9 mouse cellular contexts compared by ENCODE assay signal in the genomic region with DNA sequence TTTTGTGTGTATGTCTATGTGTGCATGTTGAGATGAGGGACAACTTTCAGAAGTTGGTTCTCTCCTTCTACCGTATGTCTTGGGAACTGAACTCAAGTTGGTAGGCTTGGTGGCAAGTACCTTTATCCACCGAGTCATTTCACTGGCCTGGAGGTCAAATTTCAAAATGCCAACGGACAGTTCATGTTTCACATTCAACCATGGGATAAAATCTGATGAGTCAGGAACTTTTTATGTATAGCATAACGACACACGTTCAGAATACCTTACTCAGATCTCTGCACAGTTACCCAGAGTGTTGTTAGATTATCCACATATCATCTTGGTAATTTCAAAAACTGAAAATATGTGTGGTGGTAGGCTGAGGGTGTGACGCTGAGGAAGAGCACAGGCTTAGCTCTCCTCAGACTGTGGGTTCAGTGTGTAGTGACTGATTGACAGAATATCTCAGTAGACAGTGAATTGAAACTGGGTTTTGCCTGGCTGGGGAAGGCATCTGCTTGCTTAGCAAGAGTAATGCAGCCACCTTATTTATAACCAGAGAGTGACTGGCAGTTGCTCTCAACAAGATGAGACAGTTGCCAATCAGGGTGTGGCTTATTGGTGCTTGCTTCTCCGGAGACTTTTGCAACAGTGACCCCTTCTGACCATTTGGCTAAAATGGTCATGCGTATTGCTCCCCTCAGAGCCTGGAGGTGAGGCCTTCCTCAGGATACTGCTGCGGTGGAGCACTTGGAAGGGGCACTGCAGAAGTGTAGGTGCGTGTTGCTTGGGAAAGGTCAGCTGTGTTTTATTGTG. TPM values are rescaled to one million over a fixed set of nuclear protein-coding genes. Genes with fewer than 3 reads are reported as not detected.
DNase-seq lines count a peak whose midpoint lies in the region; ATAC-seq and TF ChIP-seq lines count a peak whose summit lies in the region.
"Had no signal": no experiment of that assay in that cellular context is flagged by ENCODE, and none has a peak within 500 bp of the region (broad histone marks: within the 10 kb centered on the region; RNA-seq: fewer than 3 reads in every experiment).

No protein-coding gene starts in this region.

- DNase-seq in forebrain, embryonic 10.5 days (ENCODE audit: extremely low spot score, low spot score), result peak; percentile 34
- peak; percentile 75 for DNase-seq in A20 (ENCODE audit: low read depth, low spot score)
- DNase-seq in liver, embryonic 13.5 days, result peak; percentile 65
- DNase-seq in retina, postnatal 1 day, result peak; percentile 75

- 72% methylated on average over 10 of the region's 10 CpGs for WGBS in forebrain, embryonic 10.5 days
- 70% methylated on average over 10 of the region's 10 CpGs for WGBS in forebrain, embryonic 12.5 days
- WGBS in intestine, embryonic 16.5 days, result 60% methylated on average over 10 of the region's 10 CpGs
- WGBS in liver, embryonic 13.5 days (ENCODE audit: insufficient replicate concordance), result 53% methylated on average over 10 of the region's 10 CpGs

- H3K27ac ChIP-seq in forebrain, embryonic 10.5 days, result no peak overlapping the region
- H3K27ac ChIP-seq in forebrain, embryonic 12.5 days, result no peak overlapping the region
- no peak overlapping the region for H3K27ac ChIP-seq in bone marrow macrophage, adult 2 months (ENCODE audit: insufficient read depth, low read depth, low read length)
- H3K27ac ChIP-seq in intestine, embryonic 16.5 days (ENCODE audit: low read length), result no peak overlapping the region
- H3K27ac ChIP-seq in liver, embryonic 13.5 days, result peak overlapping the region; percentile 48; the same call in 1 of the 2 replicates
- H3K27ac ChIP-seq: macrophage had no signal

- no peak overlapping the region for H3K9ac ChIP-seq in forebrain, embryonic 12.5 days
- H3K9ac ChIP-seq in intestine, embryonic 16.5 days (ENCODE audit: low read depth, low read length), result no peak overlapping the region
- no peak overlapping the region for H3K9ac ChIP-seq in liver, embryonic 13.5 days

- H3K4me2 ChIP-seq in forebrain, embryonic 12.5 days, result no peak overlapping the region
- H3K4me2 ChIP-seq in intestine, embryonic 16.5 days (ENCODE audit: low read depth, low read length), result no peak overlapping the region
- no peak overlapping the region for H3K4me2 ChIP-seq in liver, embryonic 13.5 days

- H3K4me3 ChIP-seq in forebrain, embryonic 10.5 days, result no peak overlapping the region
- no peak overlapping the region for H3K4me3 ChIP-seq in forebrain, embryonic 12.5 days (replicated peaks)
- H3K4me3 ChIP-seq in bone marrow macrophage, adult 2 months (ENCODE audit: insufficient read depth, low read length), result no peak overlapping the region
- no peak overlapping the region for H3K4me3 ChIP-seq in intestine, embryonic 16.5 days (ENCODE audit: low read length)
- H3K4me3 ChIP-seq in liver, embryonic 13.5 days (replicated peaks), result no peak overlapping the region

- no peaks in the 10 kb centered on the region for H3K9me3 ChIP-seq in forebrain, embryonic 10.5 days
- H3K9me3 ChIP-seq in forebrain, embryonic 12.5 days, result no peaks in the 10 kb centered on the region
- H3K9me3 ChIP-seq in intestine, embryonic 16.5 days (ENCODE audit: control insufficient read depth, low read length), result no peaks in the 10 kb centered on the region
- H3K9me3 ChIP-seq in liver, embryonic 13.5 days (replicated peaks), result no peaks in the 10 kb centered on the region

- no peak for TF ChIP-seq POLR2A in bone marrow macrophage, adult 2 months (IDR thresholded peaks at IDR 0.05; ENCODE audit: borderline replicate concordance, low read depth, low read length)

- H3K36me3 ChIP-seq in forebrain, embryonic 10.5 days (replicated peaks), result peaks cover 32% of the 10 kb centered on the region
- H3K36me3 ChIP-seq in forebrain, embryonic 12.5 days (replicated peaks), result peaks cover 18% of the 10 kb centered on the region
- H3K36me3 ChIP-seq in intestine, embryonic 16.5 days (ENCODE audit: control insufficient read depth, insufficient read depth, low read length), result peaks cover 6% of the 10 kb centered on the region; the same call in 1 of the 2 replicates
- peaks cover 62% of the 10 kb centered on the region for H3K36me3 ChIP-seq in liver, embryonic 13.5 days

- TF ChIP-seq CTCF in bone marrow macrophage, adult 2 months (IDR thresholded peaks at IDR 0.05; ENCODE audit: low read depth, low read length), result 0 out of 2 replicates have a peak, but pooled peaks have one; percentile 33

- no peaks in the 10 kb centered on the region; the same call in 1 of the 2 replicates for H3K4me1 ChIP-seq in forebrain, embryonic 10.5 days
- H3K4me1 ChIP-seq in forebrain, embryonic 12.5 days, result no peaks in the 10 kb centered on the region
- H3K4me1 ChIP-seq in bone marrow macrophage, adult 2 months (ENCODE audit: control insufficient read depth, insufficient read depth, low read length), result peaks cover 3% of the 10 kb centered on the region; the same call in 1 of the 2 replicates
- H3K4me1 ChIP-seq in intestine, embryonic 16.5 days (ENCODE audit: control insufficient read depth, insufficient read depth, low read length), result no peaks in the 10 kb centered on the region
- peaks cover 36% of the 10 kb centered on the region for H3K4me1 ChIP-seq in liver, embryonic 13.5 days (replicated peaks)

- ATAC-seq in forebrain, embryonic 12.5 days (ENCODE audit: low FRiP score), result no peak
- ATAC-seq in erythroblast, adult 5-6 weeks (replicated peaks; ENCODE audit: low FRiP score, poor library complexity, severe bottlenecking), result peak; percentile 96
- ATAC-seq in intestine, embryonic 16.5 days, result peak; percentile 37
- peak; percentile 62 for ATAC-seq in liver, embryonic 13.5 days (ENCODE audit: low read depth)

- no peaks in the 10 kb centered on the region for H3K27me3 ChIP-seq in forebrain, embryonic 10.5 days (ENCODE audit: poor library complexity, severe bottlenecking)
- H3K27me3 ChIP-seq in forebrain, embryonic 12.5 days, result no peaks in the 10 kb centered on the region
- no peaks in the 10 kb centered on the region for H3K27me3 ChIP-seq in intestine, embryonic 16.5 days (replicated peaks; ENCODE audit: control insufficient read depth, insufficient read depth, low read length)
- H3K27me3 ChIP-seq in liver, embryonic 13.5 days, result no peaks in the 10 kb centered on the region

RNA-seq across cellular contexts. Expression of gene Pcyt1a, which starts 27.1 kb away (rescaled TPM):
- polyA plus RNA-seq in forebrain, embryonic 10.5 days (2016; fragmentation: Nextera tagmentation; extraction: Ambion mirVana), result 41.7 and 41.9 TPM in 2 replicates
- polyA plus RNA-seq in forebrain, embryonic 12.5 days (2016; fragmentation: Nextera tagmentation; extraction: Ambion mirVana), result 42.7 and 45.6 TPM in 2 replicates
- 95.8 and 100 TPM in 2 replicates for polyA plus RNA-seq in bone marrow macrophage, adult 2 months (2012; ENCODE audit: insufficient read depth, insufficient read length, missing spikeins)
- 73.6 and 103 TPM in 2 replicates for total RNA-seq in erythroblast, adult 5-6 weeks (2015; ENCODE audit: low replicate concordance)
- total RNA-seq in erythroblast, adult 5-6 weeks (2017; ENCODE audit: low replicate concordance), result 164 and 198 TPM in 2 replicates
- 79.9 and 83.0 TPM in 2 replicates for polyA plus RNA-seq in intestine, embryonic 16.5 days (2015; fragmentation: Nextera tagmentation; extraction: Ambion mirVana)
- 38.6 and 42.0 TPM in 2 replicates for polyA plus RNA-seq in liver, embryonic 13.5 days (2015; fragmentation: Nextera tagmentation; extraction: Ambion mirVana)

RNA-seq across cellular contexts. Expression of gene Slc51a, which starts 29.9 kb away (rescaled TPM):
- polyA plus RNA-seq in forebrain, embryonic 10.5 days (2016; fragmentation: Nextera tagmentation; extraction: Ambion mirVana), result 0.28 and 0.37 TPM in 2 replicates
- 0.27 and 0.40 TPM in 2 replicates for polyA plus RNA-seq in forebrain, embryonic 12.5 days (2016; fragmentation: Nextera tagmentation; extraction: Ambion mirVana)
- not detected in 2 replicates for polyA plus RNA-seq in bone marrow macrophage, adult 2 months (2012; ENCODE audit: insufficient read depth, insufficient read length, missing spikeins)
- not detected in 2 replicates for total RNA-seq in erythroblast, adult 5-6 weeks (2015; ENCODE audit: low replicate concordance)
- not detected in 2 replicates for total RNA-seq in erythroblast, adult 5-6 weeks (2017; ENCODE audit: low replicate concordance)
- 157 and 177 TPM in 2 replicates for polyA plus RNA-seq in intestine, embryonic 16.5 days (2015; fragmentation: Nextera tagmentation; extraction: Ambion mirVana)
- polyA plus RNA-seq in liver, embryonic 13.5 days (2015; fragmentation: Nextera tagmentation; extraction: Ambion mirVana), result 0.65 and 0.71 TPM in 2 replicates

RNA-seq across cellular contexts. Expression of gene Zdhhc19, which starts 38.3 kb away (rescaled TPM):
- polyA plus RNA-seq in forebrain, embryonic 10.5 days (2016; fragmentation: Nextera tagmentation; extraction: Ambion mirVana), result not detected in 2 replicates
- polyA plus RNA-seq in forebrain, embryonic 12.5 days (2016; fragmentation: Nextera tagmentation; extraction: Ambion mirVana), result not detected in 2 replicates
- polyA plus RNA-seq in bone marrow macrophage, adult 2 months (2012; ENCODE audit: insufficient read depth, insufficient read length, missing spikeins), result not detected in 2 replicates
- not detected in 2 replicates for total RNA-seq in erythroblast, adult 5-6 weeks (2015; ENCODE audit: low replicate concordance)
- total RNA-seq in erythroblast, adult 5-6 weeks (2017; ENCODE audit: low replicate concordance), result not detected in 2 replicates
- polyA plus RNA-seq in intestine, embryonic 16.5 days (2015; fragmentation: Nextera tagmentation; extraction: Ambion mirVana), result 2.1 and 3.0 TPM in 2 replicates
- polyA plus RNA-seq in liver, embryonic 13.5 days (2015; fragmentation: Nextera tagmentation; extraction: Ambion mirVana), result not detected in 2 replicates
- polyA plus RNA-seq: macrophage had no signal

RNA-seq across cellular contexts. Expression of gene Tctex1d2, which starts 38.3 kb away (rescaled TPM):
- polyA plus RNA-seq in forebrain, embryonic 10.5 days (2016; fragmentation: Nextera tagmentation; extraction: Ambion mirVana), result 39.0 and 39.2 TPM in 2 replicates
- 31.8 and 34.6 TPM in 2 replicates for polyA plus RNA-seq in forebrain, embryonic 12.5 days (2016; fragmentation: Nextera tagmentation; extraction: Ambion mirVana)
- 43.8 and 47.9 TPM in 2 replicates for polyA plus RNA-seq in bone marrow macrophage, adult 2 months (2012; ENCODE audit: insufficient read depth, insufficient read length, missing spikeins)
- 0.96 and 15.7 TPM in 2 replicates for total RNA-seq in erythroblast, adult 5-6 weeks (2015; ENCODE audit: low replicate concordance)
- 3.7 and 8.1 TPM in 2 replicates for total RNA-seq in erythroblast, adult 5-6 weeks (2017; ENCODE audit: low replicate concordance)
- 32.5 and 34.0 TPM in 2 replicates for polyA plus RNA-seq in intestine, embryonic 16.5 days (2015; fragmentation: Nextera tagmentation; extraction: Ambion mirVana)
- 7.2 and 7.3 TPM in 2 replicates for polyA plus RNA-seq in liver, embryonic 13.5 days (2015; fragmentation: Nextera tagmentation; extraction: Ambion mirVana)

RNA-seq across cellular contexts. Expression of gene Tm4sf19, which starts 57.5 kb away (rescaled TPM):
- polyA plus RNA-seq in forebrain, embryonic 10.5 days (2016; fragmentation: Nextera tagmentation; extraction: Ambion mirVana), result not detected in 2 replicates
- polyA plus RNA-seq in forebrain, embryonic 12.5 days (2016; fragmentation: Nextera tagmentation; extraction: Ambion mirVana), result not detected in 2 replicates
- polyA plus RNA-seq in bone marrow macrophage, adult 2 months (2012; ENCODE audit: insufficient read depth, insufficient read length, missing spikeins), result 3.0 and 4.4 TPM in 2 replicates
- not detected in 2 replicates for total RNA-seq in erythroblast, adult 5-6 weeks (2015; ENCODE audit: low replicate concordance)
- 0.70 TPM in 1 of 2 replicates, not detected in the other for total RNA-seq in erythroblast, adult 5-6 weeks (2017; ENCODE audit: low replicate concordance)
- not detected in 2 replicates for polyA plus RNA-seq in intestine, embryonic 16.5 days (2015; fragmentation: Nextera tagmentation; extraction: Ambion mirVana)
- not detected in 2 replicates for polyA plus RNA-seq in liver, embryonic 13.5 days (2015; fragmentation: Nextera tagmentation; extraction: Ambion mirVana)

Comparison
In these comparisons a context has a peak if more than half of its experiments do, and no peak if none do; other contexts are left out.
1. RNA of gene Slc51a, which starts 29.9 kb away (polyA plus RNA-seq): 157 to 177 TPM in intestine, embryonic 16.5 days; 0.65 to 0.71 TPM in liver, embryonic 13.5 days, 0.27 to 0.40 TPM in forebrain, embryonic 12.5 days, 0.28 to 0.37 TPM in forebrain, embryonic 10.5 days and not detected in bone marrow macrophage, adult 2 months; every median in the first group is over 10 times any median in the second.
2. Peak in every context shown above with its lines, with median percentiles within 50 percentile points of each other: DNase-seq.